Mouse (Mus musculus) intestine, embryonic 15.5 days (tissue): ENCODE data around the gene Dst. TPM values are rescaled to one million over a fixed set of nuclear protein-coding genes. Genes with fewer than 3 reads are reported as not detected.

Source experiments
- ATAC-seq: fragments of 200-750 bp; cut with Nextera tagmentation; 2 replicates; pipeline ENCODE4 v1.8.0; 2017; ENCODE audit warnings: moderate TSS enrichment, moderate library complexity
- H3K27ac ChIP-seq: fragments of 300-500 bp; sonication (generic); 2 replicates; pipeline ENCODE4 v1.5.1; 2015; ENCODE audit warnings: mild to moderate bottlenecking, inconsistent platforms
- H3K27me3 ChIP-seq: fragments of 300-500 bp; sonication (generic); replicated peaks from 2 replicates; pipeline ENCODE4 v1.6.1; 2015; ENCODE audit warnings: inconsistent platforms
- H3K36me3 ChIP-seq: fragments of 300-500 bp; sonication (generic); 2 replicates; pipeline ENCODE4 v1.6.1; 2015; ENCODE audit warnings: inconsistent platforms
- H3K4me1 ChIP-seq: fragments of 300-500 bp; sonication (generic); replicated peaks from 2 replicates; pipeline ENCODE4 v1.6.1; 2015; ENCODE audit warnings: inconsistent platforms
- H3K4me2 ChIP-seq: fragments of 300-500 bp; sonication (generic); replicated peaks from 2 replicates; pipeline ENCODE4 v1.6.1; 2015; ENCODE audit warnings: mild to moderate bottlenecking, inconsistent platforms
- H3K4me3 ChIP-seq: fragments of 300-500 bp; sonication (generic); replicated peaks from 2 replicates; pipeline ENCODE4 v1.5.1; 2015; ENCODE audit warnings: inconsistent platforms
- H3K9ac ChIP-seq: fragments of 300-500 bp; sonication (generic); 2 replicates; pipeline ENCODE4 v1.6.1; 2015; ENCODE audit warnings: inconsistent platforms
- H3K9me3 ChIP-seq: fragments of 300-500 bp; sonication (generic); 2 replicates; pipeline ENCODE4 v1.6.1; 2016; ENCODE audit warnings: inconsistent platforms
- WGBS: fragments of 180-500 bp; shearing (Covaris S2); methylation state at CpG from one replicate; pipeline ENCODE4 v1.1.7; 2015; 5-methylcytosine and 5-hydroxymethylcytosine counted together
- polyA plus RNA-seq: library from polyadenylated mRNA; unstranded; fragments of >200 nt; fragmentation: Nextera tagmentation; extraction: Ambion mirVana; gene quantifications from 2 replicates; pipeline ENCODE4 v1.2.1, GENCODE M21; 2015

The Dst gene
- polyA plus RNA-seq, 1 experiment from 2014 or later, result 19.2 TPM

DNA sequence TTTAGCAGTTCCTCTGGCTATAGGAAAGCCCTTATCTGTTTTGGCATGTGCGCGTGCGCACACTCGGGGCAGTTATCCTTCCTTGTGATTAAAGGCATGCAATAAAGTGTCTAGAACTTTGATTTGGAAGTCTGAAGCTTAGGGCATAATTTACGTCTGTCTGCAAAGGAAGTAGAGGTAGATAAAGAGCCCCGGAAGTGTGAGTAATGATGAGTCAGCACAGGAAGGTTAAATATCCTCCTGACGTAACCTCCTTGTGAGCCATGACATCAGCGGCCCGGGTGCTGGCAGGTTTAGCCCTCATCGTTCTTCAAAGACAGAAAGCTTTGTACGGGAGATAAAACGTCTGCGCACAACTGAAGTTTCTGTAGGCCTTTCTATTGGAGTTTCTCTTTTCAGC lies 343.1 kb downstream of the Dst start:
- WGBS, result 60% methylated on average over 13 of the region's 13 CpGs
- no peaks in the 10 kb centered on the region; the same call in 1 of the 2 replicates for H3K36me3 ChIP-seq
- no peaks in the 10 kb centered on the region for H3K27me3 ChIP-seq
- H3K4me3 ChIP-seq, result no peak overlapping the region
- 0 out of 2 replicates have a peak, but pooled peaks cover 3% of the 10 kb centered on the region for H3K4me1 ChIP-seq
- ATAC-seq, result peak; percentile 74
- H3K27ac ChIP-seq, result no peak overlapping the region
- H3K4me2 ChIP-seq, result no peak overlapping the region
- H3K9me3 ChIP-seq, result no peaks in the 10 kb centered on the region
- no peak overlapping the region for H3K9ac ChIP-seq

DNA sequence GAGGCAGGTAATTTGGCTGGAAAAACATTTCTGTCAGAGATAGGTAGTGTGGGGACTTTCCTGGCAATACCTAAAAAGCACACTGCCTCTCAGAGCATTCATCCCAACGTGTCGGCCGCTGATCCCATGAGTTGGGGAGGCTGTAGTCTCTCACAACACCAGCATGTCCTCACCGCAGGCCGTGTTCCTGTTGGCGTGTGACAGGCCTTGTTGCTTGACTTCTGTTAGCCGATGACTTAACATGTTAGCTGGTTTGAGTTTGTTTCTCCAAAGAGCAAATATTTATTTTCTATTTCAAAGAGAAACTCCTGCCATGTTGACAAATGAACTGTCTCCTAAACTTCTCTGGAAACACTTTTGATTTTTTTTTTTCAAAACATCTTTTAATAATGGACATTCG lies 344.2 kb downstream of the Dst start:
- Histone ChIP-seq H3K9me3 (no peaks in the 10 kb centered on the region), H3K27ac (no peak overlapping the region), H3K36me3 (no peaks in the 10 kb centered on the region), H3K9ac (no peak overlapping the region), H3K4me1 (0 out of 2 replicates have a peak, but pooled peaks cover 3% of the 10 kb centered on the region), H3K4me3 (no peak overlapping the region), H3K4me2 (no peak overlapping the region), H3K27me3 (no peaks in the 10 kb centered on the region)
- no peak for ATAC-seq
- WGBS, result 82% methylated on average over 8 of the region's 8 CpGs

DNA sequence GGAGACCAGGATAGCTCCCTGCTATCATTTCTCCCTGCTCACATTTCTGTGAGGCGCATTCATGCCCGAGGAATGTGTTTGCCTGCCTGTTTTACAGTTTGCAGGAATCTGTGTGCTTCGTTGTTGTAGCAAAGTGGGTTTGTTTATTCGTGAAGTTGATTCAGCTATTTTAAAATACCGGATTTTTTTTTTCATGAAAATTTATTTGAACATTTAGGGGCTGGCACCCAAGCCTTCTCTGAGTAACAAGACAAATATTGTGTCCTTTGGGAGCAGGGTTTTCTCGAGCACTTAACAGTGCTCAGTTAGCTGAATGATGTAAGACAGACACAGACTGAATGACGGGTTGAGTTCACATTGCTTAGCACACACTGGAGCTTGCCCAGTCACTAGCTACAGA lies 345.9 kb downstream of the Dst start:
- Histone ChIP-seq H3K4me3 (no peak overlapping the region), H3K4me2 (no peak overlapping the region), H3K9ac (no peak overlapping the region), H3K9me3 (no peaks in the 10 kb centered on the region), H3K36me3 (no peaks in the 10 kb centered on the region; the same call in 1 of the 2 replicates), H3K27ac (no peak overlapping the region), H3K27me3 (no peaks in the 10 kb centered on the region), H3K4me1 (0 out of 2 replicates have a peak, but pooled peaks cover 3% of the 10 kb centered on the region)
- WGBS, result 46% methylated on average over 7 of the region's 7 CpGs
- no peak for ATAC-seq

DNA sequence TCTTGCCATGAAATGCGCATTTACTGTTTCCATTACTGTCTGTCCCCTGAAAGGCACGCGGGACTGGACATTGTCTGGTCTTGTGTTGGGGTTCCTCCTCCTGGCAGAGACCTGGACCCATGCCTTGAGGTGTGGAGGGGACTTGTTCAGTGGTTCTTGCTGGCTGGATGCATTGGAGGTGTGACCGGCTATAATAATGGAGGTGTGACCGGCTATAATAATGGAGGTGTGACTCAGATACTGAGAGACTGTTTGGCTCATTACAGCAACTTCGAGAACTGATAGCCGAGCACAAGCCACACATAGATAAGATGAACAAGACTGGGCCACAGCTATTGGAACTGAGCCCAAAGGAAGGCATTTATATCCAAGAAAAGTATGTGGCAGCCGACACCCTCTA lies 351.9 kb downstream of the Dst start:
- Histone ChIP-seq H3K4me3 (no peak overlapping the region), H3K27me3 (no peaks in the 10 kb centered on the region), H3K27ac (no peak overlapping the region), H3K9me3 (no peaks in the 10 kb centered on the region), H3K4me2 (no peak overlapping the region), H3K36me3 (no peaks in the 10 kb centered on the region; the same call in 1 of the 2 replicates), H3K9ac (no peak overlapping the region), H3K4me1 (no peaks in the 10 kb centered on the region)
- no peak for ATAC-seq
- WGBS, result 84% methylated on average over 8 of the region's 8 CpGs

DNA sequence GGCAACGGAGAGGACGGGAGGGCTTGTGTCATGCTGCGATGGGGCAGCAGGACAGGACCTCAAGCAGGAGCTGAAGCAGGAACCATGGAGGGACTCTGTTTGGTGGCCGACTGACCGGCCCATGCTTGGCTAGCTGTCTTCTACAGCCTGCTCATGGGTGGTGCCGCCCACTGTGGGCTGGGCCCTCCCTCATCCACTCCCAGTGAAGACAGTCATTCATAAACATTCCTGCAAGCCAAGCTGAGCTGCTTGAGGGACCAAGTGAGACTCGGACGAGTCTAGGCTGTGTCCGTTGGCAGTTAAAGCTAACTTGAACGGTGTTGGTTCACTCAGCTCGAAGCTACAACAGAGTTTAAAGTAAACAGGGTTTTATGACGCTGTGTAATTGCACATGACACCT lies 353.0 kb downstream of the Dst start:
- H3K27ac ChIP-seq, result no peak overlapping the region
- H3K9ac ChIP-seq, result no peak overlapping the region
- H3K27me3 ChIP-seq, result no peaks in the 10 kb centered on the region
- H3K9me3 ChIP-seq, result no peaks in the 10 kb centered on the region
- ATAC-seq, result no peak
- 67% methylated on average over 12 of the region's 12 CpGs for WGBS
- no peak overlapping the region for H3K4me2 ChIP-seq
- H3K36me3 ChIP-seq, result no peaks in the 10 kb centered on the region; the same call in 1 of the 2 replicates
- no peaks in the 10 kb centered on the region for H3K4me1 ChIP-seq
- H3K4me3 ChIP-seq, result no peak overlapping the region

DNA sequence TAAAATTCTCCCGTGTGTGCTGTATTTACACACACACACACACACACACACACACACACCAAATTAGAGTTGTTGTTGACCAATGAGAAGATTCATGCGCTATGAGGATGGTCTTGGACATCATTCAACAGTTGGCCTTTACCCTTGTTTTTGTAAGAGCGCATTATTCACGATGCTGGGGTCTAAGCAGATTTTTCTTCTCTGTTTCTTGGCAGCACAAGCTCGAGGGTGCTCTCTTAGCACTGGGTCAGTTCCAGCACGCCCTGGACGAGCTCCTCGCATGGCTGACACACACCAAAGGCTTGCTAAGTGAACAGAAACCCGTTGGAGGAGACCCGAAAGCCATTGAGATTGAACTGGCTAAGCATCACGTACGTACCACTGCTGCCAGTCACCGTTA lies 360.5 kb downstream of the Dst start:
- 74% methylated on average over 13 of the region's 13 CpGs for WGBS
- H3K36me3 ChIP-seq, result peaks cover 11% of the 10 kb centered on the region
- ATAC-seq, result no peak

DNA sequence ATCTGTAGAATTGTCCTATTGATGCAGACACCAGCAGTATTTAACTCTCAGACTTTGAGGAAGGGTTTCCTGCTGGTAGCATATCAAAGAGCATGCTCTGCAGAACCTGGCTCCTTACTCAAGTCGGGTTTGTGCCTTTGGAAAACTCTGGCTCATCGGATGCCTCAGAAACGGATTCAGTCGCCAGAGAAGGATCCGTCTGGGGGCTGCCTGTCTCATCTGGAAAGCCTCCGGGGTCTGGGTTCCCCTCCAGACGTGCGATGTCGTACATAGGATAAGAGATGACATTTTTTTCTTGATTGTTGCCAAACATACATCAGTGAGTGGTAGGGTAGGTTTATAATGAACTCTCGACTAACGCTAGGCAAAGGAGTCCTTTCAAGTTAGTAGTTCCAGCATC lies 361.6 kb downstream of the Dst start:
- H3K36me3 ChIP-seq, result peaks cover 11% of the 10 kb centered on the region
- no peaks in the 10 kb centered on the region for H3K9me3 ChIP-seq
- no peak overlapping the region for H3K4me2 ChIP-seq
- WGBS, result 76% methylated on average over 11 of the region's 11 CpGs
- ATAC-seq, result no peak
- no peak overlapping the region for H3K27ac ChIP-seq
- no peaks in the 10 kb centered on the region for H3K4me1 ChIP-seq
- H3K9ac ChIP-seq, result no peak overlapping the region
- no peaks in the 10 kb centered on the region for H3K27me3 ChIP-seq
- H3K4me3 ChIP-seq, result no peak overlapping the region

More for the DNA sequence above, 360.5 kb downstream of the Dst start:
- Histone ChIP-seq H3K9ac (no peak overlapping the region), H3K27me3 (no peaks in the 10 kb centered on the region), H3K4me1 (no peaks in the 10 kb centered on the region), H3K4me2 (no peak overlapping the region), H3K27ac (no peak overlapping the region), H3K4me3 (no peak overlapping the region), H3K9me3 (no peaks in the 10 kb centered on the region)

DNA sequence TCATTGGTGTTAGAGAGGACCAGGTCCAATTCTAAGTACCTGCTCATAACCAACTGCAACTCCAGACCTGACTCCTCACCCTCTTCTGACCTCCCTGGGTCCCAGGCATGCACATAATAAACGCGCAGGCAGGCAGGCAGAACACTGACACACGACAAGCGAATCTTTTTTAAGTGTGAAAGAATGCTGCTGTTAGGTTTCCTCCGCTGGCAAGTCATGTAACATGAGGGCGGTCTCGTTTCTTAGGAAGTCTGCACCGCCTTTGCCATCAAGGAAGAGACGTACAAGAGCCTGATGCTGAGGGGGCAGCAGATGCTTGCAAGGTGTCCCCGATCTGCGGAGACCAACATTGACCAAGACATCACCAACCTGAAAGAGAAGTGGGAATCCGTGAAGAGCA lies 365.9 kb downstream of the Dst start:
- Histone ChIP-seq H3K4me1 (no peaks in the 10 kb centered on the region), H3K4me2 (no peak overlapping the region), H3K9me3 (no peaks in the 10 kb centered on the region), H3K27me3 (no peaks in the 10 kb centered on the region), H3K9ac (no peak overlapping the region), H3K4me3 (no peak overlapping the region), H3K36me3 (peaks cover 13% of the 10 kb centered on the region), H3K27ac (no peak overlapping the region)
- WGBS, result 93% methylated on average over 12 of the region's 12 CpGs
- ATAC-seq, result no peak

DNA sequence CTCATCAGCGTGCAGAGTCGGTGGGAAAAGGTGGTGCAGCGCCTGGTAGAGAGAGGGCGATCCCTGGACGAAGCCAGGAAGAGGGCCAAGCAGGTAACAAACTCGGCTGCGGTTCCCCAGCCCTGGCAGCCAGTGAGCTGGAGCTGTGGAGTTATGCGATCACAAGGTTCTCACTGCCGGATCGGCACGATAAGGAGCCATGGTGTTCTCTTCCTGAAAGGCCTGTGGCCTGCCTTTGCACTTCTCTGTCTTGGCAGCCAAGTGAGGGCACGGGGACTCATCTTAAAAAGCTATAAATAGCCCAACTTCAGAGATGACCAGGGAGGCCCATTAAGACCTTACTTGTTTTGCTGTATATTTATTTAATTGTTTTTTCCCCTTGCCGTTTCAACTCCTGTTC lies 367.8 kb downstream of the Dst start:
- 94% methylated on average over 13 of the region's 13 CpGs for WGBS
- H3K4me3 ChIP-seq, result no peak overlapping the region
- H3K9me3 ChIP-seq, result no peaks in the 10 kb centered on the region
- peaks cover 12% of the 10 kb centered on the region for H3K36me3 ChIP-seq
- H3K27ac ChIP-seq, result no peak overlapping the region
- H3K4me1 ChIP-seq, result no peaks in the 10 kb centered on the region
- H3K9ac ChIP-seq, result no peak overlapping the region
- H3K4me2 ChIP-seq, result no peak overlapping the region
- no peak for ATAC-seq
- no peaks in the 10 kb centered on the region for H3K27me3 ChIP-seq

DNA sequence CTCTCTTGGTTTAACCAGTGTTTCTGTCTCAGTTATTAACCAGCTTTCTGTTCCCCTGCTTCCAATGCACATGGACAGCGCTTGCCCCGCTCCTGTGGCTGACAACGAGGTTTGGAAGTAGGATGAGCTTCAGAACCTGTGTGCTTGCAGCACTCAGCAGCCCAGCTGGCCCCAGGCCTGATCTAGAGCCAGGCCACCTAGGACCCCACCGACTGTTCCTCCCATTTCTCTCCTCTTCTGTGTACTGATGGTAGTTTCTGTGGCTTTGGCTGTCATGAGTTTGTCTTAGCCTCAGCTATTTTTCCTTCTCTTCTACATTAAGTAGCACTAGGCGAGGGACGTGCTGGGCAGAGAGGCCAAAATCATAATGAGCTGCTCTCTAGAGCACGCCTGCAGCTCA lies 368.7 kb downstream of the Dst start:
- Histone ChIP-seq H3K4me1 (no peaks in the 10 kb centered on the region), H3K9ac (no peak overlapping the region), H3K4me2 (no peak overlapping the region), H3K9me3 (no peaks in the 10 kb centered on the region), H3K27ac (no peak overlapping the region), H3K4me3 (no peak overlapping the region), H3K27me3 (no peaks in the 10 kb centered on the region), H3K36me3 (peaks cover 9% of the 10 kb centered on the region; the same call in 1 of the 2 replicates)
- ATAC-seq, result no peak
- 86% methylated on average over 7 of the region's 7 CpGs for WGBS

DNA sequence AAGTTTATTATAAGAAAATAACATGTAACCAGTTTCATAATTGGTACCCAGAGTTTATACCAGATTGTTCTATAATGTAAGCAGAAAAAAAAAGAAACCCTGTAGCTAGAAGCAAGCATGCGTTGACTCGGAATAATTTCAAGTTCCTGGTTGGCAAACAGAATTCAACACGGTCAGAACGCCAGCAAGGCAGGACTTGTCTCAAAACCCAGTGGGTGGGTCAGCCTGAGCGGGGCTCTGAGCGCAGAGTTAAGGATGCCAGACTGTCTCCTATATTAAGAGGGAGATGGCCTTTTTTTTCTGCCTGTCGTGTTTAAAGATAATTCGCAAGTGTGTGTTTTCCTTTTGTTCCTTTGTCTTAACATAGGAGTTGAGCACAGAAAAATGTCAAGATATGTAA lies 369.2 kb downstream of the Dst start:
- Histone ChIP-seq H3K27ac (no peak overlapping the region), H3K4me2 (no peak overlapping the region), H3K4me3 (no peak overlapping the region), H3K9ac (no peak overlapping the region), H3K9me3 (no peaks in the 10 kb centered on the region), H3K27me3 (no peaks in the 10 kb centered on the region), H3K36me3 (peaks cover 5% of the 10 kb centered on the region; the same call in 1 of the 2 replicates), H3K4me1 (no peaks in the 10 kb centered on the region)
- no peak for ATAC-seq
- 76% methylated on average over 8 of the region's 8 CpGs for WGBS

DNA sequence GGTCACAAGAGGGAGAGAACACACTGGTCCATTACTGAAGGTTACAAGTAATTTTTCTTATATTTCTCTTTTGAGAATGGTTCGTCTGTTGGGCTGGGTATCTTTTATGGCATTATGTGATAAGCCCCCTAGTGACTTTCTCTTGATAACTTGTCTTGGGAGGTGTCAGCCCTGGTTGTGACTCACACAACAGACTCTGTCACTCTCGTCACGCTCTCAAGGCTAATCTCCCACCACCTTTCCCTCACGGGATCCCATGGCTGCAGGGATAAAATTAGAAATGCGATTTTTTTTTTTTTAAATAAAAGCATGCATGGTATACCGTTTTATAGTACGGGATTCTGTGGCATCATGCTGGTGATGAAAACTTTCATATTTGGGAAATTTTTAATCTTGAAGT lies 375.5 kb downstream of the Dst start:
- no peaks in the 10 kb centered on the region for H3K9me3 ChIP-seq
- H3K36me3 ChIP-seq, result 0 out of 2 replicates have a peak, but pooled peaks cover 9% of the 10 kb centered on the region
- H3K4me2 ChIP-seq, result no peak overlapping the region
- H3K4me3 ChIP-seq, result no peak overlapping the region
- 82% methylated on average over 7 of the region's 7 CpGs for WGBS
- no peak overlapping the region for H3K27ac ChIP-seq
- ATAC-seq, result no peak
- H3K27me3 ChIP-seq, result no peaks in the 10 kb centered on the region
- H3K9ac ChIP-seq, result no peak overlapping the region
- no peaks in the 10 kb centered on the region for H3K4me1 ChIP-seq

DNA sequence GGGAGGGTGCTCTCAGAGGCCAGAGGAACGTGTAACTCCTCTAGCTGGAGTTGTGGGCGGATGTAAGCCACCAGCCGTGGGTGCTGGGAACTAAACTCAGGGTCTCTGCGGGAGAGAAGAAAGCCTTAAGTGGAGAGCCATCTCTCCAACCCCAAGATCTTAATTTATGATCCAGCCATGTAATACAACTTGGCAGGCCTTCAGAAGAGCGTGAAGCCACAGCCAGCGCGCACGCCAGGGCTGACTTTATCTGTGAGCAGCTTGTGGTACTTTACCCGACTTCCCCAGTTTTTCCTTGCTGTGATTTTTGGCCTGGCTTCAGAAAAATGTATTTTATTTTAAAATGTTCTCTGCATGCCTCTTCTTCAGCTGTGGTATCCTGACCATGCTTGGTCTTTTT lies 377.0 kb downstream of the Dst start:
- no peak overlapping the region for H3K4me2 ChIP-seq
- H3K4me1 ChIP-seq, result no peaks in the 10 kb centered on the region
- no peaks in the 10 kb centered on the region for H3K27me3 ChIP-seq
- no peak for ATAC-seq
- WGBS, result 87% methylated on average over 9 of the region's 9 CpGs
- no peak overlapping the region for H3K4me3 ChIP-seq
- no peaks in the 10 kb centered on the region for H3K9me3 ChIP-seq
- no peak overlapping the region for H3K27ac ChIP-seq
- 0 out of 2 replicates have a peak, but pooled peaks cover 9% of the 10 kb centered on the region for H3K36me3 ChIP-seq
- no peak overlapping the region for H3K9ac ChIP-seq
